Mouse (Mus musculus) regulatory T cell (primary cell): ENCODE results near the gene 1810010H24Rik.
"Not testable (repeated sequence)": the region's sequence is repeated elsewhere in the genome, so short reads cannot be mapped to it uniquely, and the experiment has no call there.

Source experiments
- in situ Hi-C: fragments of 300-600 bp; cut with MboI, MseI; formaldehyde crosslinking; loops from one replicate; pipeline ENCODE4 v1.15.1; 2025; ENCODE audit warnings: high pct_unique_total_duplicates

1810010H24Rik gene

GRCm38 (mm10) chr11:107012324-107013017 lies 13.0 kb upstream of the 1810010H24Rik start:
- in situ Hi-C loops, result no loop called here

GRCm38 (mm10) chr11:107014020-107014585 lies 11.4 kb upstream of the 1810010H24Rik start:
- in situ Hi-C loops, result no loop called here

- in situ Hi-C loops, result no loop called here
Observed at GRCm38 (mm10) chr11:107014597-107015309, 10.7 kb upstream of the 1810010H24Rik start.

DNA sequence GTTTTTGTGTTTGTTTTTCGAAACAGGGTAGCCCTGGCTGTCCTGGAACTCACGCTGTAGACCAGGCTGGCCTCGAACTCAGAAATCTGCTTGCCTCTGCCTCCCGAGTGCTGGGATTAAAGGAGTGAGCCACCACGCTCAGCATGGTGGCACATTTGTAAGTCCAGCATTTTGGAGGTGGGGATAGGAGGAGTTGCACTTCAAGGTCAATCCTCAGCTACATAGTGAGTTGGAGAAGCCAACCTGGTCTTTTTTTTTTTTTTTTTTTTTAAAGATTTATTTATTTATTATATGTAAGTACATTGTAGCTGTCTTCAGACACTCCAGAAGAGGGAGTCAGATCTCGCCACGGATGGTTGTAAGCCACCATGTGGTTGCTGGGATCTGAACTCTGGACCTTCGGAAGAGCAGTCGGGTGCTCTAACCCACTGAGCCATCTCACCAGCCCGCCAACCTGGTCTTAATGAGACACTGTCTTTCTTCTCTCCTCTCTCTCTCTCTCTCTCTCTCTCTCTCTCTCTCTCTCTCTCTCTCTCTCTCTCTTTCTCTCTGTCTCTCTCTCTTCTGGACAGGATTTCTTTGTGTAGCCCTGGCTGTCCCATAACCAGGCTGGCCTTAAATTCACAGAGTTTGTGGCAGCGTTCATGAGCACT lies 9.8 kb upstream of the 1810010H24Rik start:
- in situ Hi-C loops, result not testable (repeated sequence)

- in situ Hi-C loops, result no loop called here
Observed at GRCm38 (mm10) chr11:107016893-107017292, 8.6 kb upstream of the 1810010H24Rik start.

GRCm38 (mm10) chr11:107017339-107017886 lies 8.1 kb upstream of the 1810010H24Rik start:
- in situ Hi-C loops, result no loop called here

- in situ Hi-C loops, result no loop called here
Observed at GRCm38 (mm10) chr11:107018606-107019005, 6.9 kb upstream of the 1810010H24Rik start.

GRCm38 (mm10) chr11:107019318-107019717 lies 6.2 kb upstream of the 1810010H24Rik start:
- in situ Hi-C loops, result no loop called here

- in situ Hi-C loops, result not testable (repeated sequence)
Observed at GRCm38 (mm10) chr11:107019722-107020121, 5.8 kb upstream of the 1810010H24Rik start.

- in situ Hi-C loops, result no loop called here
Observed at GRCm38 (mm10) chr11:107022050-107022683, 3.3 kb upstream of the 1810010H24Rik start.

DNA sequence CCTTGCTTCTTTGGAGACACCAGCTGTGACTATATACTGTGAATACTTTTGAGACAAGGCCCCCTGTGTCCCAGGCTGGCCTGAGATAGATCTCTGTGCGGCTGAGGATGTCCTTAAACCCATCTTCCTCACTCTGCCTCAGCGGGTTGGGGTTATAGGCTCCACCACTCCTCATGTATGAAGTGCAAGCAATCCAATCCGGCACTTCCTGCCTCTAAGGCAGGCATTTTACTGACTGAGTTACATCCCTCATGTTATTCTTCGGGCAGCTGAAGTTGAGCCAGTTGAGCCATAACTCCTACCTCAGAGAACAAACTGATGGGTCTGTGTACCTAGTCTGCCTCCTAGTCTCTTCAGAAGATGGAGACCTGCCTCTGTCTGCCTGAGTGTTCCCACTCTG lies 1.1 kb upstream of the 1810010H24Rik start:
- in situ Hi-C loops, result no loop called here

DNA sequence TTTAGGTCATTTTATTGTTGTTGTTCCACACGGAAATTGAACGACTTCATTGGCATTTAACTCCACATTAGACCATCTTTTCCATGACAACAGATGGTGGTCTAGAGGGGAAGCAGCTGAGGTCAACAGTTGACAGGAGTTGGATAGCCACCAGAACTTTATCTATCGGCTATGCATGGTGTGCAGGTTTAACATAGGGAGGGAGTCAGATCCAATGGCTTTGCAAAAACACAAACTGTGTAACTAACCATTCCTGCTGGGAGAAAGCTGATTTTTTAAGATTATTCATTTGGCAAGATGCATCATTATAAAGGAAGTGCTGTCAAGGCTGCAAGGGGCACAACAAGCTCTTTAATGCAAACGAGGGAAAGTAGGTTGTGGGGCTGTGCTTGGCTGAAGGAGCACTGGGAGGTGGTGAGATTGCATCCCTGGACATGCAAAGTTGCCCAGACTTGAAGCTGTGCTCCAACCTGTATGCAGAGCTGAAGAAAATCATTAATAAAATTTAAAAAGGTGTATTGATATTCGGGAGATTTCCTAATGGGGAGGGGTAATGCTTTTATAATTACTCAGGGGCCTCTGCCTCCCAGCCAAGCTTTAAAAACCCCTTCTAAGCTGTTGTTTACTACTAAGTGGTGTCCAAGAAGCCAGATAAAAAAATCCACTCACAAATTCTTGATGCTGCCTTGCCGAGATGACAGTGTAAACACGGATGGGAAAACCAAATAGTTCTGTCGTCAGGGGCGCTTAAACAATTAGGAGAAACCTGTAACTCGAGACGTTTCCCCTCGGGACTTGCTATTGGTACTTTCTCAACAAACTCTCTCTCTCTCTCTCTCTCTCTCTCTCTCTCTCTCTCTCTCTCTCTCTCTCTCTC lies 1.3 kb downstream of the 1810010H24Rik start:
- in situ Hi-C loops, result no loop called here

DNA sequence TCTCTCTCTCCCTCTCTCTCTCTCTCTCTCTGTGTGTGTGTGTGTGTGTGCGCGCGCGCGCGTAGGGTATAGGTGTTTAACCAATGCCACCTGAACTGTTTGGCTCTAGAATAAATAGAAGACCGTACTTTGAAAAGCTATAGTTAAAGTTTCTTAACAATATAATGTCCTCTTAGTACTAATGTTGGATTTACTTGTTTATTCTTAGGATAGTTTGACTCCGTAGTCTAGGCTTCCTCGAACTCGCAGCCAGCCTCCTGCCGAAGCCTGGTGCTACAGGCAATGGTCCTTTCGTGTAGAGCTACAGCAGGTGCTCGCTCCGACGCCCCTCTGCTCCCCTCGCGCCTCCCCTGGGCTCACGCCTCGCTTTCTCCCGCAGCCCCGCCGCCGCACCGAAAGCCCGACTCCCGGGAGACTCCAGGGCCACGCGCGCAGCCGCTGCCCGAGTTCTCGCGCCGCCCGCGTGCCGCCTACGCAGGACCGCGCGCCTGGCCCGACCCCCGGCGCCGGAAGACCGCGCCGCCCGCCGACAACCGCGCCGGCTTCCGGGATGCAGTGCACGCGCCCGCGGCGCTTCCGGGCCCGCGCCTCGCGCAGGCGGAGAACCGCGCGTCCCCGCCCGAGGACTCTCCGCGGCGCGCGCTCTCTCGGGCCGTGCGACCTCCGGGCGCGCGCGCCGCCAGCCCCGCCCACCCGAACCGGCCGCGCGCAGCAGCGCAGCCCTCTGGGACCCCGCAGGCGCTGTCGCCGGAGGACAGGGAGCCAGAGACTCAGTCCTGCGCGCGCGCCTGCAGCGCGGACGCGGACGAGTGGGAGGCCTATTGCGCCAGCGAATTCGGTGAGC lies 2.2 kb downstream of the 1810010H24Rik start:
- in situ Hi-C loops, result no loop called here

DNA sequence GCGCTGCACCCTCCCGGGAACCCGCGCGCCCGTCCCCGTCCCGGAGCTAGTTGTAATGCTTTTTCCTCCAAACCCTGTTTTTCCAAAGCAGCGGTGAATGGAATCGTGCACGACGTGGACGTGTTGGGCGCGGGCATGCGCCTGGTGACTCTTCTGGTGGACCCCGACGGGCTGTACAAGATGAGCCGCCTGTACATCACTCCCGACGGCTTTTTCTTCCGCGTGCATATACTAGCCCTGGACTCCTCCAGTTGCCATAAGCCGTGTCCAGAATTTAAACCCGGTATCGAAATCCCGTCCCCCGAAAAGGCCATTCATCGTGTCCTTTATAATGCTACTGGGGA lies 2.8 kb downstream of the 1810010H24Rik start:
- in situ Hi-C loops, result no loop called here

GRCm38 (mm10) chr11:107028754-107029153 lies 3.3 kb downstream of the 1810010H24Rik start:
- in situ Hi-C loops, result no loop called here

DNA sequence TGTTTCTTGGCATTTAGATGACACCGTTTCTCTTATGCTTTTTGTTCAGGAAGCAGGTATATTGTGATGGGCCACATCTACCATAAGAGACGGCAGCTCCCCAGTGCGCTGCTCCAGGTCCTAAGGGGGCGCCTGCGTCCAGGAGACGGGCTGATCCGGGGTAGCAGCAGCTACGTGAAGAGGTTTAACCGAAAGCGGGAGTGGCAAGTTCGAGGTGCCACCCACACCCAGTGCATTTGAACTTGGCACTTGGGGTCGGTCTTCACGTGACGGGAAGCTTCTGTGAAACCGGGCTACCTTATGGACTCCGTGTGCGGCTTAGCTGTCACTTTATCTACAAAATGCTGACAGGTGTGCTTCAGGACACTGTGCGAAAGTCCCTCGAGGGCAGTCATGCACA lies 4.1 kb downstream of the 1810010H24Rik start:
- in situ Hi-C loops, result no loop called here

GRCm38 (mm10) chr11:107031635-107032034 lies 6.2 kb downstream of the 1810010H24Rik start:
- in situ Hi-C loops, result no loop called here

- in situ Hi-C loops, result no loop called here
Observed at GRCm38 (mm10) chr11:107034085-107034810, 8.8 kb downstream of the 1810010H24Rik start.

DNA sequence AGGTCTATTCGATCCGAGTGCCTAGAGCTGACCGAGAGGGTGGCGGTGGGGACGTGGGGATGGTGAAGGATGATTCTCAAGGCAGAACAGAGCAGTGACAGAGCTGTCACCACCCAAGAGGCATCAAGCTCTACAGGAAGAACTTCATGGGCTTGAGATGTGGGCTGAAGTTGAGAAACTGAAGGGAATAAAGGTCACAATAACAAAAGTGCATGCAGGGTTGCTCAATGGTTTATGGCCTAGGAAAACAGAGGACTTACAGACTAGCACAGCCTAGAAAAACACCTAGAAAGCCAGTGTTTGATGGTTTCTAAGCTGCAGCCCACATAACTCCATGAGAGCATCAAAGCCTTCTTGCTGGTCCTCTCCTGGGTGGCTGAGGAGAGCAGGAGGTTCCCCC lies 13.9 kb downstream of the 1810010H24Rik start:
- in situ Hi-C loops, result no loop called here
